Mouse (Mus musculus): Measurements from ENCODE around the gene Gm19965.

Gm19965 gene

DNA sequence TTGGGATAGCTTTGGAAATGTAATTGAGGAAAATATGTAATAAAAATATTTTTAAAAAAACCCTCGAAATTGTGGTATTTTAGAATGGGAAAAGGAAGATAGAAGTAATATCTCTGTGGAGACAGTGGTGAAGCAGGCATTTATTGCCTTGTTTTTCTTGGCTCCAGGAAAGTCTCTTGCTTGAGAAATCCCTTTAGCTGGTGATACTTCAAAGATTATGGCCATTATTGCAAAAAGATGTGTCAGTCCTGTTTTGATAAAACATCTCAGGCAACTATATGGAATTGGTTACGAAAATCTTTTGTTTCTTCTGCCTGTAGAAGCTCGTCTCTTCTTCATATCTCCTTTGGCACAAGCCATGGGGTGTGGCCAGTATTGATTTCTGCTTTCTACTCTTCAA, at the start of gene Gm19965:
TSS of gene Gm19965 (plus strand) at position 301 of the 400 bp plus-strand sequence.
- in situ Hi-C loops (cut with MboI, MseI) = no loop called here

DNA sequence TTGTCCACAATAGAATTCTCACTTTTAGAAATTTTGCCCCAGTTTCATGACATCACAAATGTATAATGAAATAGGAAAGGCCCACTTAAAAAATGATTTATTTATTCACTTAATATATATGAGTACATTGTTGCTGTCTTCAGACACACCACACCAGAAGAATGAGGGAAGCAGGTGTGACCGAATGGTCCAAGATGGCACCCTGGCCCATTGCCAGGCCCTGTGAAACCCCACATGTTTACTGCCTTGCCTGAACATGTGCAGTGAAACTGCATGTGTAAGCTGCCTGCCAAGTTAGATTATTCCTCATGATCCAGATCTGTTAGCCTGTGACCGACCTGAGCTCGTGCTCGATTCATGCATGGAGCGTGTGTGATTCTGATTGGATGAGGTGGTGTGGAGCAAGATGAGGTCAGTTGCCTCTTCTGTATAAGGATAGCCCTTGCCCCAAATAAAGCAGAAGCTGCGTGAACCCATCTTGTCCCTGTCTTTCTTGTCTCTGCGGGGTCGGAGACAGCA, 20.3 kb upstream of the Gm19965 start:
- in situ Hi-C loops (cut with MboI, MseI) = no loop called here
